Mouse (Mus musculus) WW6 (cell line): ENCODE measurements at regions not wholly inside any gene's neighbourhood (a gene's known extent, or its start where the extent isn't known, plus 50 kb on each side); places are given as distances from the start of the nearest gene placed in this dataset.

Experiments
- DNase-seq: peaks from one replicate; pipeline ENCODE4 v3.0.0-alpha.2; 2013; ENCODE audit warnings: low read depth, low spot score

GRCm38 (mm10) chr12:98337644-98338043, 69.2 kb downstream of the Gpr65 start:
- no peak for DNase-seq

- DNase-seq: no peak
These were observed 71.1 kb downstream of the Gpr65 start for GRCm38 (mm10) chr12:98339536-98339935.

GRCm38 (mm10) chr12:98342158-98342557, 73.7 kb downstream of the Gpr65 start:
- DNase-seq: peak; percentile 9

- DNase-seq: no peak
These were observed 75.2 kb downstream of the Gpr65 start for GRCm38 (mm10) chr12:98343653-98344052.

- no peak for DNase-seq
These were observed 78.6 kb downstream of the Gpr65 start for GRCm38 (mm10) chr12:98347056-98347455.

- DNase-seq: peak; percentile 5
These were observed 79.3 kb downstream of the Gpr65 start for GRCm38 (mm10) chr12:98347550-98348318.

GRCm38 (mm10) chr12:98349864-98350643, 81.6 kb downstream of the Gpr65 start:
- DNase-seq: no peak

- DNase-seq: no peak
These were observed 84.0 kb downstream of the Gpr65 start for GRCm38 (mm10) chr12:98352401-98352800.

- no peak for DNase-seq
These were observed 86.1 kb downstream of the Gpr65 start for GRCm38 (mm10) chr12:98354545-98354944.

- DNase-seq: no peak
These were observed 99.1 kb downstream of the Gpr65 start for GRCm38 (mm10) chr12:98367583-98367982.

- no peak for DNase-seq
These were observed 102.3 kb downstream of the Gpr65 start for GRCm38 (mm10) chr12:98370771-98371170.

- DNase-seq: no peak
These were observed 106.9 kb downstream of the Gpr65 start for GRCm38 (mm10) chr12:98375214-98375910.
